Mouse (Mus musculus): Measurements from ENCODE around the gene Entpd8.

GRCm38 (mm10) chr2:25111184-25111791 is 31.2 kb downstream of the Entpd8 start:
- TF ChIP-seq CTCF (IDR thresholded peaks at IDR 0.05; ENCODE audit: borderline replicate concordance, control insufficient read depth, extremely low read depth, insufficient read depth, low read length, poor library complexity), result no peak
- no peak for TF ChIP-seq POLR2A (IDR thresholded peaks at IDR 0.05; ENCODE audit: control insufficient read depth, extremely low read depth, insufficient read depth, low read length, poor library complexity)
